Mouse (Mus musculus): Measurements from ENCODE around the gene Dnajc2.

DNA sequence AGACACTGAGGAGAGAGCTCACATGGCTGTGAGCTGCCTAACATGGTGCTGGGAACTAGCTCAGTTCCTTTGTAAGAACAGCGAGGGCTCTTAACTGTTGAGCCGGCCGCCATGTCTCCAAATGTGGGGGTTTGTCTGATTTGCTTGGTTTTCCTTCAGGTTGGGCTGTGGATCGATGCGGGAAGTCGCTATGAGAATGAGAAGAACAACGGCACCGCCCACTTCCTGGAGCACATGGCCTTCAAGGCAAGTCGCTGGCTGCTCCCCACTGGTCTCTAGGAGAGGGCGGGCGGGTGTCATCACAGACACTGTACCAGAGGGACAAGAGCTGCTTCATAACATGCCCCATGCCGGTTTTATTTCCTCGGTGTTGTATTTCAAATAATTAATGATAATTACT is 45.2 kb downstream of the Dnajc2 start:
- TF ChIP-seq CTCF (conservative IDR thresholded peaks at IDR 0.05; ENCODE audit: low read length), result no peak
- no peak for TF ChIP-seq NANOG (IDR thresholded peaks at IDR 0.05; ENCODE audit: borderline replicate concordance, low read length)

Measured in E14TG2a.4 (cell line).